Mouse (Mus musculus) CH12.LX (cell line): ENCODE data around the gene Pafah1b3. TPM values are rescaled to one million over a fixed set of nuclear protein-coding genes. Genes with fewer than 3 reads are reported as not detected.

Experiments
- DNase-seq: peaks from one replicate; pipeline ENCODE4 v3.0.0-alpha.2; 2013; ENCODE audit errors: extremely low read depth
- H3K27ac ChIP-seq: 2 replicates; pipeline ENCODE4 v1.5.1; 2012; ENCODE audit warnings: low read depth, mild to moderate bottlenecking, control low read depth, moderate library complexity; ENCODE audit not compliant: insufficient read depth
- H3K27me3 ChIP-seq: replicated peaks from 2 replicates; pipeline ENCODE3; 2012; ENCODE audit warnings: inconsistent platforms
- H3K36me3 ChIP-seq, 2 experiments: replicated peaks in 1 of 2; 2 replicates each; pipeline versions ENCODE3 to v1.6.1; 2012; ENCODE audit warnings: inconsistent platforms in 1 of 2, low read length in 1 of 2, mild to moderate bottlenecking in 1 of 2, mixed read lengths in 1 of 2, moderate library complexity in 1 of 2; ENCODE audit not compliant: control insufficient read depth in 1 of 2, insufficient read depth in 1 of 2
- H3K4me1 ChIP-seq, 2 experiments: 2 replicates each; pipeline ENCODE4 v1.6.1; 2012; ENCODE audit warnings: inconsistent platforms in 1 of 2, moderate library complexity in 1 of 2; ENCODE audit not compliant: insufficient read depth in 2 of 2, control insufficient read depth in 1 of 2
- H3K4me2 ChIP-seq: 2 replicates; pipeline ENCODE4 v1.6.1; 2012; ENCODE audit warnings: low read depth, mild to moderate bottlenecking, control low read depth; ENCODE audit not compliant: poor library complexity, insufficient read depth, severe bottlenecking
- H3K4me3 ChIP-seq, 3 experiments: fragments of 150-350 bp in 1 of 3; sonication (generic) in 1 of 3; replicated peaks in 1 of 3; 2 replicates each; pipeline versions ENCODE3 to v1.5.1; 2011 to 2012; ENCODE audit warnings: low read depth in 2 of 3, low read length in 2 of 3, mild to moderate bottlenecking in 2 of 3, moderate library complexity in 2 of 3, control low read depth in 1 of 3, improper control_type of control experiment in 1 of 3, inconsistent platforms in 1 of 3, mixed read lengths in 1 of 3; ENCODE audit not compliant: poor library complexity in 1 of 3
- H3K79me2 ChIP-seq: replicated peaks from 2 replicates; pipeline ENCODE4 v1.6.1; 2012; ENCODE audit warnings: mild to moderate bottlenecking, moderate library complexity; ENCODE audit not compliant: control insufficient read depth, poor library complexity, insufficient read depth, severe bottlenecking; ENCODE audit errors: extremely low read depth
- H3K9ac ChIP-seq: 2 replicates; pipeline ENCODE4 v1.6.1; 2012; ENCODE audit warnings: low read depth, mild to moderate bottlenecking, control low read depth, moderate library complexity; ENCODE audit not compliant: insufficient read depth
- H3K9me3 ChIP-seq: replicated peaks from 2 replicates; pipeline ENCODE3; 2012; ENCODE audit warnings: low read length, inconsistent platforms, mixed read lengths
- BHLHE40 ChIP-seq: IDR thresholded peaks from 2 replicates; pipeline ENCODE4 v1.6.1; 2011; ENCODE audit warnings: mild to moderate bottlenecking, low read depth, low read length, improper control_type of control experiment
- CTCF ChIP-seq, 2 experiments: IDR thresholded peaks in 1 of 2; conservative IDR thresholded peaks in 1 of 2; 2 replicates each; pipeline ENCODE4 v1.5.1; 2011 to 2012; ENCODE audit warnings: low read depth in 2 of 2, low read length in 2 of 2, improper control_type of control experiment in 1 of 2, inconsistent platforms in 1 of 2, mild to moderate bottlenecking in 1 of 2, moderate library complexity in 1 of 2
- E2F4 ChIP-seq: IDR thresholded peaks from 2 replicates; pipeline ENCODE4 v1.6.1; 2011; ENCODE audit warnings: low read depth, low read length, improper control_type of control experiment; ENCODE audit not compliant: insufficient replicate concordance
- ETS1 ChIP-seq: conservative IDR thresholded peaks from 2 replicates; pipeline ENCODE4 v1.6.1; 2012; ENCODE audit warnings: low read depth, mild to moderate bottlenecking, inconsistent platforms, low read length, improper control_type of control experiment, moderate library complexity
- HCFC1 ChIP-seq: IDR thresholded peaks from 2 replicates; pipeline ENCODE4 v1.6.1; 2012; ENCODE audit warnings: low read depth, mild to moderate bottlenecking, inconsistent platforms, low read length, improper control_type of control experiment
- IRF4 ChIP-seq: IDR thresholded peaks from 2 replicates; pipeline ENCODE4 v1.6.1; 2014; ENCODE audit warnings: low read depth, mild to moderate bottlenecking, inconsistent platforms, low read length, improper control_type of control experiment
- JUN ChIP-seq: IDR thresholded peaks from 2 replicates; pipeline ENCODE4 v1.6.1; 2011; ENCODE audit warnings: low read depth, mild to moderate bottlenecking, low read length, improper control_type of control experiment, moderate library complexity; ENCODE audit not compliant: insufficient read depth
- JUND ChIP-seq: conservative IDR thresholded peaks from 2 replicates; pipeline ENCODE4 v1.6.1; 2011; ENCODE audit warnings: low read depth, low read length, improper control_type of control experiment
- NRF1 ChIP-seq: IDR thresholded peaks from 2 replicates; pipeline ENCODE4 v1.6.1; 2014; ENCODE audit warnings: low read depth, mild to moderate bottlenecking, inconsistent platforms, low read length, improper control_type of control experiment, moderate library complexity
- SMC3 ChIP-seq: IDR thresholded peaks from 2 replicates; pipeline ENCODE4 v1.6.1; 2011; ENCODE audit warnings: low read depth, low read length, improper control_type of control experiment
- TCF12 ChIP-seq: IDR thresholded peaks from 2 replicates; pipeline ENCODE4 v1.6.1; 2014; ENCODE audit warnings: low read depth, mild to moderate bottlenecking, inconsistent platforms, low read length, improper control_type of control experiment
- dilution Hi-C: fragments of 300-500 bp; cut with MboI; formaldehyde crosslinking; loops from 2 replicates; pipeline ENCODE4 v1.14.3; 2020; ENCODE audit warnings: low sequenced_read_pairs; ENCODE audit not compliant: extremely low pct_unique_long_range_greater_than_20kb, extremely low pct_ligation_motif_present
- in situ Hi-C: fragments of 300-500 bp; cut with MboI; formaldehyde crosslinking; loops from 3 replicates; pipeline ENCODE4 v1.14.3; 2019; ENCODE audit warnings: low sequenced_read_pairs, low pct_ligation_motif_present, low pct_unique_long_range_greater_than_20kb, mixed read lengths
- polyA plus RNA-seq: library from polyadenylated mRNA; unstranded; fragments of >175 nt; gene quantifications from 2 replicates; pipeline ENCODE4 v1.2.1, GENCODE M21; 2012; ENCODE audit warnings: low read depth; ENCODE audit not compliant: insufficient read length
- total RNA-seq, 2 experiments: library from RNA; depleted of rRNA; stranded (reverse); fragments of 300-350 nt in 1 of 2; fragments of >200 nt in 1 of 2; gene quantifications; 2 replicates each; pipeline ENCODE4 v1.2.3; 2012 to 2014

Gene Pafah1b3
- total and polyA plus RNA-seq, 3 experiments, result 5.9 to 50.2 (median 17.6) TPM

- no peak for TF ChIP-seq JUND
- no peak for TF ChIP-seq IRF4
- TF ChIP-seq BHLHE40, result no peak
- TF ChIP-seq HCFC1, result no peak
- TF ChIP-seq TCF12, result no peak
- no peak for TF ChIP-seq E2F4
- H3K27ac ChIP-seq, result no peak overlapping the region
- in situ Hi-C loops (no loop called here), dilution Hi-C loops (no loop called here)
- no peak overlapping the region for H3K9ac ChIP-seq
- peaks cover 11% of the 10 kb centered on the region for H3K9me3 ChIP-seq
- H3K79me2 ChIP-seq, result no peaks in the 10 kb centered on the region
- no peak for DNase-seq
- no peaks in the 10 kb centered on the region for H3K27me3 ChIP-seq
- H3K4me1 ChIP-seq, result peaks cover 10 to 23% of the 10 kb centered on the region in 2 experiments
- peaks cover 81 to 87% of the 10 kb centered on the region in 2 experiments for H3K36me3 ChIP-seq
- H3K4me2 ChIP-seq, result no peak overlapping the region
- H3K4me3 ChIP-seq, result no peak overlapping the region
Measured at GRCm38 (mm10) chr7:25290911-25291310, 6.9 kb downstream of the Pafah1b3 start.

GRCm38 (mm10) chr7:25290463-25290862 is 7.3 kb downstream of the Pafah1b3 start:
- Histone ChIP-seq H3K27ac (no peak overlapping the region), H3K4me1 (peaks cover 8 to 18% of the 10 kb centered on the region in 2 experiments), H3K9me3 (peaks cover 11% of the 10 kb centered on the region), H3K79me2 (no peaks in the 10 kb centered on the region), H3K27me3 (no peaks in the 10 kb centered on the region), H3K4me3 (no peak overlapping the region), H3K4me2 (no peak overlapping the region), H3K36me3 (peaks cover 85 to 91% of the 10 kb centered on the region in 2 experiments), H3K9ac (no peak overlapping the region)
- dilution Hi-C loops, result no loop called here
- in situ Hi-C loops, result no loop called here
- TF ChIP-seq ETS1 (no peak), HCFC1 (no peak)
- DNase-seq, result no peak

- H3K27me3 ChIP-seq, result no peaks in the 10 kb centered on the region
- H3K4me2 ChIP-seq, result no peak overlapping the region
- H3K4me3 ChIP-seq, result no peak overlapping the region
- no peaks in the 10 kb centered on the region for H3K79me2 ChIP-seq
- H3K4me1 ChIP-seq, result peaks cover 5 to 15% of the 10 kb centered on the region in 2 experiments
- dilution Hi-C loops, result no loop called here
- TF ChIP-seq NRF1, result no peak
- no peak for TF ChIP-seq JUN
- TF ChIP-seq SMC3, result peak; percentile 19; the same call in 1 of the 2 replicates
- peak in 1 of 2 experiments; percentile 41; a peak in 2 of 4 replicates for TF ChIP-seq CTCF (conservative IDR thresholded peaks at IDR 0.05 in 1 of 2, IDR thresholded peaks at IDR 0.05 in 1 of 2; ENCODE audit: low read depth in 2 of 2, low read length in 2 of 2)
- in situ Hi-C loops, result no loop called here
- no peak for DNase-seq
- peaks cover 91 to 97% of the 10 kb centered on the region in 2 experiments for H3K36me3 ChIP-seq
- no peak overlapping the region for H3K9ac ChIP-seq
- peaks cover 11% of the 10 kb centered on the region for H3K9me3 ChIP-seq
- no peak overlapping the region for H3K27ac ChIP-seq
Measured at GRCm38 (mm10) chr7:25289925-25290324, 7.9 kb downstream of the Pafah1b3 start.
